Mouse (Mus musculus) forebrain, embryonic 14.5 days (tissue): ENCODE data around the gene Nhej1. TPM values are rescaled to one million over a fixed set of nuclear protein-coding genes. Genes with fewer than 3 reads are reported as not detected.

Experiments
- ATAC-seq: fragments of 200-750 bp; cut with Nextera tagmentation; 2 replicates; pipeline ENCODE4 v1.8.0; 2017; ENCODE audit warnings: mild to moderate bottlenecking, moderate library complexity
- DNase-seq: peaks from one replicate; pipeline ENCODE4 v3.0.0-alpha.2; 2015; ENCODE audit warnings: low spot score
- H3K27ac ChIP-seq: fragments of 300-500 bp; sonication (generic); 2 replicates; pipeline ENCODE4 v1.5.1; 2014; ENCODE audit warnings: low read depth, mild to moderate bottlenecking, control low read depth, low read length, moderate library complexity
- H3K27me3 ChIP-seq: fragments of 300-500 bp; sonication (generic); replicated peaks from 2 replicates; pipeline ENCODE4 v1.6.1; 2014; ENCODE audit warnings: low read length, control low read depth, mixed read lengths; ENCODE audit not compliant: control insufficient read depth, insufficient read depth
- H3K36me3 ChIP-seq: fragments of 300-500 bp; sonication (generic); 2 replicates; pipeline ENCODE4 v1.6.1; 2014; ENCODE audit warnings: low read length, control low read depth; ENCODE audit not compliant: control insufficient read depth, insufficient read depth
- H3K4me1 ChIP-seq: fragments of 300-500 bp; sonication (generic); 2 replicates; pipeline ENCODE4 v1.6.1; 2014; ENCODE audit warnings: antibody characterized with exemption, low read length, control low read depth; ENCODE audit not compliant: control insufficient read depth, insufficient read depth
- H3K4me2 ChIP-seq: fragments of 300-500 bp; sonication (generic); 2 replicates; pipeline ENCODE4 v1.6.1; 2014; ENCODE audit warnings: mild to moderate bottlenecking, control low read depth, low read length
- H3K4me3 ChIP-seq: fragments of 300-500 bp; sonication (generic); 2 replicates; pipeline ENCODE4 v1.5.1; 2014; ENCODE audit warnings: low read depth, low read length, control low read depth
- H3K9ac ChIP-seq: fragments of 300-500 bp; sonication (generic); 2 replicates; pipeline ENCODE4 v1.6.1; 2014; ENCODE audit warnings: mild to moderate bottlenecking, low read length, control low read depth, moderate library complexity
- H3K9me3 ChIP-seq: fragments of 300-500 bp; sonication (generic); replicated peaks from 2 replicates; pipeline ENCODE4 v1.6.1; 2016; ENCODE audit warnings: low read length, control low read depth, mixed read lengths; ENCODE audit not compliant: control insufficient read depth
- WGBS: fragments of 180-500 bp; shearing (Covaris S2); extraction: QIAGEN DNeasy Blood & Tissue Kit; methylation state at CpG from one replicate; pipeline ENCODE4 v1.1.7; 2014; 5-methylcytosine and 5-hydroxymethylcytosine counted together
- polyA plus RNA-seq: library from polyadenylated mRNA; unstranded; fragments of >200 nt; fragmentation: Nextera tagmentation; extraction: Ambion mirVana; gene quantifications from 2 replicates; pipeline ENCODE4 v1.2.1, GENCODE M21; 2014

Gene Nhej1
- 7.9 and 8.8 TPM in 2 replicates for polyA plus RNA-seq

- Histone ChIP-seq H3K36me3 (no peaks in the 10 kb centered on the region), H3K27me3 (no peaks in the 10 kb centered on the region), H3K4me3 (peak within 1 kb of the TSS; percentile 43), H3K4me2 (peak within 1 kb of the TSS; percentile 43), H3K9ac (peak within 1 kb of the TSS; percentile 59), H3K4me1 (0 out of 2 replicates have a peak, but pooled peaks cover 3% of the 10 kb centered on the region), H3K9me3 (no peaks in the 10 kb centered on the region), H3K27ac (peak within 1 kb of the TSS; percentile 75)
- WGBS, result 2% methylated on average over 56 of the region's 56 CpGs
- ATAC-seq (peak; percentile 96), DNase-seq (peak; percentile 97)
Observed at GRCm38 (mm10) chr1:75124346-75125321, at the start of gene Nhej1. TSS of gene Nhej1 (minus strand) at chr1:75125200.

- 0 out of 2 replicates have a peak, but pooled peaks cover 8% of the 10 kb centered on the region for H3K4me1 ChIP-seq
- H3K9ac ChIP-seq, result peak within 1 kb of the TSS; percentile 68
- no peaks in the 10 kb centered on the region for H3K27me3 ChIP-seq
- H3K9me3 ChIP-seq, result no peaks in the 10 kb centered on the region
- peak within 1 kb of the TSS; percentile 82 for H3K27ac ChIP-seq
- DNase-seq, result peak; percentile 96
- WGBS, result 1% methylated on average over 59 of the region's 59 CpGs
- peak; percentile 98 for ATAC-seq
- peaks cover 33% of the 10 kb centered on the region for H3K36me3 ChIP-seq
- peak within 1 kb of the TSS; percentile 68 for H3K4me2 ChIP-seq
- peak within 1 kb of the TSS; percentile 67 for H3K4me3 ChIP-seq
Observed at GRCm38 (mm10) chr1:75168472-75169464, 43.8 kb upstream of the Nhej1 start, which contains the start of gene Zfand2b. TSS of gene Zfand2b (plus strand) at chr1:75168646.

GRCm38 (mm10) chr1:75168093-75168471, 43.1 kb upstream of the Nhej1 start:
- Histone ChIP-seq H3K27me3 (no peaks in the 10 kb centered on the region), H3K36me3 (peaks cover 26% of the 10 kb centered on the region), H3K4me2 (peak overlapping the region; percentile 68), H3K9me3 (no peaks in the 10 kb centered on the region), H3K9ac (peak overlapping the region; percentile 68), H3K27ac (0 out of 2 replicates have a peak overlapping the region, but pooled peaks have one; percentile 21), H3K4me3 (peak overlapping the region; percentile 67), H3K4me1 (0 out of 2 replicates have a peak, but pooled peaks cover 8% of the 10 kb centered on the region)
- ATAC-seq (peak; percentile 30), DNase-seq (no peak)
- WGBS, result 10% methylated on average over 7 of the region's 7 CpGs

GRCm38 (mm10) chr1:75160256-75160617, 35.2 kb upstream of the Nhej1 start:
- Histone ChIP-seq H3K36me3 (no peaks in the 10 kb centered on the region), H3K4me2 (no peak overlapping the region), H3K4me3 (no peak overlapping the region), H3K27me3 (no peaks in the 10 kb centered on the region), H3K9me3 (no peaks in the 10 kb centered on the region), H3K9ac (no peak overlapping the region), H3K27ac (no peak overlapping the region), H3K4me1 (no peaks in the 10 kb centered on the region)
- ATAC-seq (no peak), DNase-seq (no peak)
- 75% methylated on average over 4 of the region's 4 CpGs for WGBS

GRCm38 (mm10) chr1:75159540-75160255, 34.7 kb upstream of the Nhej1 start:
- H3K27me3 ChIP-seq, result no peaks in the 10 kb centered on the region
- H3K4me1 ChIP-seq, result no peaks in the 10 kb centered on the region
- no peaks in the 10 kb centered on the region for H3K36me3 ChIP-seq
- H3K4me2 ChIP-seq, result no peak overlapping the region
- DNase-seq (no peak), ATAC-seq (no peak)
- H3K4me3 ChIP-seq, result no peak overlapping the region
- H3K27ac ChIP-seq, result no peak overlapping the region
- no peaks in the 10 kb centered on the region for H3K9me3 ChIP-seq
- WGBS, result 67% methylated on average over 5 of the region's 5 CpGs
- H3K9ac ChIP-seq, result no peak overlapping the region

- Histone ChIP-seq H3K9ac (no peak overlapping the region), H3K4me3 (no peak overlapping the region), H3K4me2 (no peak overlapping the region), H3K4me1 (no peaks in the 10 kb centered on the region), H3K27ac (no peak overlapping the region), H3K9me3 (no peaks in the 10 kb centered on the region), H3K36me3 (no peaks in the 10 kb centered on the region), H3K27me3 (no peaks in the 10 kb centered on the region)
- DNase-seq (no peak), ATAC-seq (no peak)
Observed at GRCm38 (mm10) chr1:75158990-75159389, 34.0 kb upstream of the Nhej1 start.

- 76% methylated on average over 3 of the region's 3 CpGs for WGBS
- H3K36me3 ChIP-seq, result no peaks in the 10 kb centered on the region
Observed at GRCm38 (mm10) chr1:75155837-75156236, 30.8 kb upstream of the Nhej1 start.

GRCm38 (mm10) chr1:75148727-75149126, 23.7 kb upstream of the Nhej1 start:
- no peak for ATAC-seq
- H3K36me3 ChIP-seq, result peaks cover 51% of the 10 kb centered on the region
- WGBS, result 91% methylated on average over 4 of the region's 4 CpGs

More at GRCm38 (mm10) chr1:75155837-75156236, 30.8 kb upstream of the Nhej1 start:
- DNase-seq (peak; percentile 4), ATAC-seq (no peak)
- no peak overlapping the region for H3K27ac ChIP-seq
- H3K9ac ChIP-seq, result no peak overlapping the region
- no peak overlapping the region for H3K4me3 ChIP-seq
- no peaks in the 10 kb centered on the region for H3K4me1 ChIP-seq
- no peak overlapping the region for H3K4me2 ChIP-seq
- H3K27me3 ChIP-seq, result no peaks in the 10 kb centered on the region
- no peaks in the 10 kb centered on the region for H3K9me3 ChIP-seq

More at GRCm38 (mm10) chr1:75148727-75149126, 23.7 kb upstream of the Nhej1 start:
- no peak overlapping the region for H3K9ac ChIP-seq
- no peaks in the 10 kb centered on the region for H3K9me3 ChIP-seq
- H3K4me2 ChIP-seq, result no peak overlapping the region
- no peak for DNase-seq
- no peaks in the 10 kb centered on the region for H3K27me3 ChIP-seq
- no peak overlapping the region for H3K4me3 ChIP-seq
- peaks cover 8% of the 10 kb centered on the region for H3K4me1 ChIP-seq
- no peak overlapping the region for H3K27ac ChIP-seq
